Mouse (Mus musculus): Measurements from ENCODE around the gene Rpp30. TPM values are rescaled to one million over a fixed set of nuclear protein-coding genes. Genes with fewer than 3 reads are reported as not detected.

Rpp30 gene
- 10 to 100 TPM; 18.8 to 22.4 (median 20.0) TPM for total RNA-seq (2022)

DNA sequence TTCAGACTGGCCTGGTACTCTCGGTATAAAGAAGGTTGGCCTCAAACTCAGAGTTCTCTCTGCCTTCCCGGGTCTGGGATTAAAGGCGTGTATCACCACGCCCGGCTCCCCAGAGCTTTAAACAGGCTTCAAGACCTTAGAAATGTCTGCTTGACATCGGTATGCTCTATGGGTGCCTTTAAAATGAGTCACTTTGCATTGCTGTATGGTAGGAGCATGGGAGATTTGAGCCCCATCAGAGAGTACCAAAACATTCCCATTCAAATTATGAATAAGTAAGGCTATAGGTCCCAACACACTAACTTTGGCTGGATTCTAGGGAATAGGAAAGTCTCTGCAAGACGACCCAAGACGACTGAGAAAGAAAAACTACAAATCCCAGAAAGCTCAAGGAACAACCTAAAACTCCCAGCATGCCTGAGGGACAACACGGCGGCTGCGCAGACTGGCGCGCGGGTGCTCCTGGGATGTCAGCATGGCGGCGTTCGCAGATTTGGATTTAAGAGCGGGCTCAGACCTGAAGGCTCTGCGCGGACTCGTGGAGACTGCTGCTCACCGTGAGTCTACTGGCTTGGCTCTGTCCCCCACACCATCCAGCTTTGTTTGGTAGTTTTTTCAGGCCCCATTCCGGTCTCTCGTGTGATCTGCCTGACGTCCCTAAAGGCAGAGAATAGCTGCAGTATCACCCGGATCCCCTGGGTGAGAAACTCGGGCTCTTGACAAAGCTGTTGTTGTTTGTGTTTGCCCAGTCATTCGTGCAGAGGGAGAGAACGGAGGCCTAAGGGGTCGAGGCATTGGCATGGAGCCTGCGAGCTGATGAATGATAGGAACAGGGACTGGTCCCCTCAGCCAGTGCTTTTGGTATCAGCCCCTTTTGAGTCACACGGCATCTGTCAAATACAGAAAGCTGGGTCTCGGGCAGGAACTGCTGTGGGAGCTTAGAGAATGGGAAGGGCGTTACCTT is at the start of gene Rpp30:
Gene Rpp30, plus strand, starts transcription at position 455 of the 964 bp plus-strand sequence.
- peak; percentile 80 to 85 for DNase-seq (ENCODE audit: low spot score in 2 of 2)

DNA sequence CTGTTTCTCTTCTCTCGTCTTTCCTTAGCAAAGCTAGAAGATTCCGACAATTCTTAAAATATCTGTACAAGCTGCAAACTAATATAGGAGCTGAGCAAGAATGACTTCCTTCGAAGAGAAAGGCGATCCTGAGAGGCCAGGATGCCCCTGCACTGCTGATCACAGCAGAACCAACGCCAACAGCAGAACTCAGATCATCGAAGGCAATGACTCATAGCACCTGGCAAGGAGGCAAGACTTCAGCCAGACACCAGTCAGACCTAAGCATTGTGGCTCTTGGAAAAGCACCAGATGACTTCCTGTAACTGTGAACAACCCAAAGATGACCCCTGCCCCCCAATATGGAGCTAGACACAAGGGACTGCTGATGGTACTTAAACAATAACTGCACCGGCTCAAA is 37.5 kb upstream of the Rpp30 start:
- no peak for DNase-seq (ENCODE audit: low spot score in 2 of 2)

DNA sequence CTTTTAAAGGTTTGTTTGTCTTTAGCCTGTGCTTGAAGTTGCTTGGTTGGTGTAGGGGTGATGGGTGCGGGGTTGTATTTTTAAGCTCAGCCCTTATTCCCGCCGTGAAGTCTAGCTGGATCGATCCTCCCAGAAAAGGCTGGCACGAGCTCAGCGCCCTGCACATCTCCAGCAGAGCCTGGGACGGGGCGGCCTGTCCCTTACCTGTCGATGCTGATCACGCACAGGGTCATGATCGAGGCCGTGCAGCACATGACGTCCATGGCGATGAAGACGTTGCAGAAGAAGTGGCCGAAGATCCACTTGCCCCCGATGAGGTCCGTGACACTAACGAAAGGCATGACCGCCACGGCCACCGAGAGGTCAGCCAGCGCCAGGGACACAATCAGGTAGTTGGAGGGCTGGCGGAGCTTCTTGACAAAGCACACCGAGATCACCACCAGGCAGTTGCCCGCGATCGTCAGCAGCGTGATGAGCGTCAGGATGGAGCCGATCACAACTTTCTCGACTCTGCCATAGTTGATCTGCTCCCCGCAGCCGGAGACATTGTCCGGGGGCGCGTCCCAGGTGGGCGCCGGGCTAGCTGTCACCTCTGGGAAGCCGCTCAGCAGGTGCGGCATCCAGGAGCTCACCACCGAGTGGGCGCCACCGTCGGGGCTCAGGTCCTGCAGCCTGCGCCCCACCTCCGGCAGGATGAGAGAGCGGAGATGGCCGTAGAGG is 26.9 kb upstream of the Rpp30 start:
- peak in 1 of 2 experiments; percentile 3 for DNase-seq (ENCODE audit: low spot score in 2 of 2)

DNA sequence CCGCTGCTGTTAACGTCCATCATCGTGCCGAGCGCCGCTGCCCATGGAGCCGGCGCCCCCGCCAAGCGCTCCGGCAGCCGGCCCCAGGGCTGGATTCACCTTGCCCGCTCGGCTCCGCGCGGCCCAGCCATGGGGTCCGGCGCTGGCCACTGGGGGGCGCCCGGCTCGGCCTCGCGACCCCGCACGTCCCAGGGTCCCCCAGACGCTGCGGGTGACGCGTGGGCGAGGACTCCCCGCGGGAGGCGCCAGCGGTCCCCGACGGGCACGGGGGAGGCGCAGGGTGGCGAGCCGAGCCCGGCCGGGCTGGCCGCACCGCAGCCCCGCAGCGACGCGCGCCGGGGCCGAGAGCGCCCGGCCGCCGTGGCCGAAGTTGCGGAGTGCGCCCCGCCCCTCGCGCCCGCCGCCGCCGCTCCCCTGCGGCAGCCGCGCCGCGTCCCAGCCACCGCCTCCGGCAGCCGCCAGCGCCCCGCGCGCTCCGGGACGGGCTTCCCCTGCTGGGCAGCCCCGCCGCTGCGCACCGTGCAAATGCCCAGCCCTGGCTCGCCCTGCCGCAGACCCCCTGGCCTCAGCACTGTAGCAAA is 26.2 kb upstream of the Rpp30 start, which contains the start of gene Htr7:
Gene Htr7, minus strand, starts transcription at position 277 of the 581 bp plus-strand sequence.
- DNase-seq (ENCODE audit: low spot score in 2 of 2) = peak in 1 of 2 experiments; percentile 6

DNA sequence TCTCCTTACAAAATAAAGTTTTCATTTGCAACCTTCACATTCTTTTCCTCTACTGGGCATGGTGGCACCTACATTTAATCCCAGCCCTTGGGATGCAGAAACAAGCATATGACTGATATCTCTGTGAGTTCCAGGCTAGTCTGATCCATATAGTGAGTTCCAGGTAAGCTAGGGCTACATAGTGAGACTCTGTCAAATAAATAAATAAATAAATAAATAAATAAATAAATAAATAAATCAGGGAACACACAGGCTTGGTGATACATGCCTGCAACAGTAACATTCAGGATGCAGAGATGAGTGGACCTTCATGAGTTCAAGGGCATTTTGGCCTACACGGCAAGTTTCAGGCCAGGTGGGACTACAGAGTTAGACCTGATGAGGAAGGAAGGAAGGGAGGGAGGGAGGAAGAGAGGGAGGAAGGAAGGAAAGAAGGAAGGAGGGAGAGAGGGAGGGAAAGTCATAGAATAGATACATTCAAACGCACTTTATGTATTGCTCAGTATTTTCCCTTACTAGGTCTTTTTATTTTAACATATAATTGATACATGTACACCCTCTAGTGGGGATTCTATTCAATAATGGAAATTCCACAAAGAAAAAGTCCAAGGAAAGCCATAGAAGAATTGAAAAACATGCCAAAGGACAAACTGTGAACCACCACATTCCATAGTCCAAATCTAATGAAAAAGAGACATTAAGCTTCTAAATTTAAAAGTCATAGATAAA is 20.6 kb upstream of the Rpp30 start:
- no peak for DNase-seq (ENCODE audit: low spot score in 2 of 2)

DNA sequence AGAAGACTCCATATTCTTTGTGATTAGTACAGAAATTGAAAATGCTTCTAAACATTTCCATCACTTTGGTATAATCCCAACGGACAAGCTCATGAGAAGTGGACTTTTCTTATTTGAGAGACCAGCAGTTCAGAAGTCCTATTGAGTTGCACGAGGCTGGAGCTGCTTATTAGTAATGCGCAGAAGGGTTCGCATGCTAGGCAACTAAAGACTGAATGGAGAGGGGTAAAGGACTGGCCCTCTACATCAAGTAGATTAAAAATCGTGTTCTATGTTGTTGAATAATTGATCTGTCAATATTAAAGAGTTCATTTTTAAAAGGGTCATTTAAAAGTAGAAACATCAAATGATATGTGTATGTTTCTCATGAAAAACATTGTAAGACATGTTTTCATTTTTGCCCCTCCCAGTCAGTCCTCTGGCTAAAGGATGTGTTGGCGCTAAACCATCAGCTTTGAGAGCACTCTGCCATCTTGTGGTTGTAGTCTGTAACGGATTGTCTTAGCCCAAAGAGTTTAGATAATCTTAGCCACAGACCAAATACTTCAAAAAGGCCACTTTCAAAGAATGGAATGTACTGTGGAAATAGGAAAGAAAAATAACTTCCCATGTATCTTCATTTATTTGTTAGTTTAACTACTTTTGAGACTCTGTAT is 782 bp upstream of the Rpp30 start:
- peak; percentile 14 to 15 for DNase-seq (ENCODE audit: low spot score in 2 of 2)

DNA sequence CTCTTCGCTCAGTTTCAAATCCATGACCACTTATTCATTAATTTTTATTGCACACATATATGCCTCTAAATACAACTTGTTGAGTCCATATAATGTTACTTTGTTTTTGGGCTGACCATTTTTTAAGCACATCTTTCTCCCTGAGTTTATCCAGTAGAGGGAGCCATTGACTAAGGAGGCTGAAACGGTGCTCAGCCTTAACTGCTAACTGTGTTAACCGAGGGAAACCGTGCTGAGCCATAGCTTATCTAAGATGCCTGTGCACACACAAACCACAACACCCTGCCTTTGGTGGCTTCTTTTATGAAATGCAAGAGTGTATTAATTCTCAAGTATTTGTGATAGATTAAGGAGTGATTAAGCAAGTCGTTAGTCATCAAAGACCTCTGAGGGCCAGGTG is 7.3 kb downstream of the Rpp30 start:
- DNase-seq (ENCODE audit: low spot score in 2 of 2) = no peak

DNA sequence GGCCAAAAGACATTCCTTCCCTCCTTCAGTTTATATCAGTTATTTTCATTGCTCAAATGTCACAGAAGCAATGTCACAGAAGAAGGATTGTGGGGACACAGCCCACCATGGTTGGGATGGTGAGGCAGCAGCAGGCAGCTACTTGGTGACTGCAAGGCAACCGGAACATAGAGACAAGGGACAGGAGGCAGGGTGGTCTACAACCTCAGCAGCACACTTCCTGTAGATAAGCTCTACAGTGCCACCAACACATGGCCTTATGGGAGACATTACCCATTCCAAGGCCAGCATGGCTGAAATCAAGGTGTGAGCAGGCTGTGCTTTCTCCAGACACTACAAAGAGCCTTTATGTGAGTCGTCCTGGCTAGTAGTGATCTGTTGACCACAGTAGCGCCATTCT is 13.7 kb downstream of the Rpp30 start:
- DNase-seq (ENCODE audit: low spot score in 2 of 2) = no peak

DNA sequence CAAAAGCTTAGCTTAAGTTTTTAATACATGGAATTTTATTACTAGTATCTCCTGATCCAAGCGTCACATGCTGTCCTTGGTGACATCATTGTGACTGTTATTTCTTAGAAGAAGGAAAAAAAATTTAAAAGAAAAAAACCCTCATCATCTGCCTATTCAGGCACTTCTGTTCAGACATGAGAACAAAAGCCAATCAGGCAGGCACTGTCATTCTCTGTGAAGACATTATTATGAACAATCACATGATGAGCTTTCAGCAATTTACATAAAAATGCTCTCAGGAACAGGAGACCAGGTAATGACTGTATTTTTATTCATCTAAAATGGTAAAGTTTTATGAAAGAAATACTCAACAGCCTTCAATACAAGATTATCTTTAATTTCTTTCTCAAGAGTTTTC is 14.7 kb downstream of the Rpp30 start:
- no peak for DNase-seq (ENCODE audit: low spot score in 2 of 2)

DNA sequence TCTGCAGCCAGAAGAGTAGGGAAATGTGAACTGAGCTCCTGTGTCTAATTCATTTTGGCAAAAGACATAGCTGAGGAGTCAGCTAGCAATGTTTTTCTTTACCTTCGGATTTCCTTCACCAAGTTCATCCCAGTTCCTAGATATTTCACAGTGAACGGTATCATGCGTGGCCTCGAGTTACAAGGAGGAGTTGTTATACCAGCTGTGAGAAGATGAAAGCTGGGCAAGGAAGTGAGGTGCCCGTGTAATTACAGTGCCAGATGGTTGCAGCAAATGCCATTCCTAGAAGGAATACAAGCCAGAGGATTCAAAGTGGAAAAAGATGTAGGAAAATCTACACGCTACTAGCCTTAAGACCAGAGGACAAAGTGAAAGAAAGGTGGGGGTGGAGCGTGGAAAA is 15.4 kb downstream of the Rpp30 start:
- DNase-seq (ENCODE audit: low spot score in 2 of 2) = no peak

DNA sequence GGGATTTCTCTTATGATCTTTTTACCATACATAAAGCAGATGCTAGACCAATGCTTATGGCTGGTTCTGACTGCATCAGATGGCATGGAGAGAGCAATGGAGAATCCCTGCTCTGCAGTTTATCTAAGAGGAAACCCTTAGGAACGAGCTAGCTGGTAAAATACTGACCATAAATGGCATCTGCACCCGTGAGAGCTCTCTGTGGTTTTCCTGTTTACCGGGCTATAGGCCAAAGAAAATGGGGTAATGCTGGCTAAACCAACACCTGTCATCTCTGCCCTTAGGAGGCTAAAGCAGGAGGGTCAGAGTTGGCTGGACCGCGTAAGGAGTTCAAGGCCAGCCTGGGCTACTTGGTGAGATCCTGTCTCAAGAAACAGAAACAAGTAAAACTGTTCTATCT is 20.4 kb downstream of the Rpp30 start:
- no peak for DNase-seq (ENCODE audit: low spot score in 2 of 2)

DNA sequence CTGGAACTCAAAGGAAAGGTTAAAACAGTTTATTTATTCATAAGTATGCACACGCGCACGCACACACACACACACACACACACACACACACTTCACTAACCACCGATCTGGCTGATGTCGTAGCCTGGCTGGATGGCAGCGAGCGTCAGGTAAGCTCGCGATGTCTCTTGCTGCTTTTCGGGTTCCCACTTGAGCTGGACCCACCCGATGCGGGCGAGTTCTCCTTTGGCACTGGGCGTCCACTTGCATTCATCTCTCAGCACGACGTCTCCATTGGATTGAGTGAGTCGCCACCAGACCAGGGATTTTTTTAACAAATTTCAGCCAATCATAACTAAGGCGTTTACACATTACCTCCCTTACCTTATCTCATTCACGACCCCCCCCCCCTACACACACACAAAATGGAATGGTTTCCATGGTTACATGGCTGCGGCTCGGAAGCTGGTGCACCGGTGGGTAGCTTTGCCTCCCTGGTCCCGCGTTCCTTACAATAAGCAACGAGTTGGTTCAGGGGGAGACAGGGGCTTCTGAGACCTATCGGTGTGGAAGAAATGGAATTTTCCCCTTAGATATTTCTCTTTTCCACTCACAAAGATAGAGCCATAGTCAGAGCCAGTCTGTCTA is 25.9 kb downstream of the Rpp30 start:
- DNase-seq (ENCODE audit: low spot score in 2 of 2) = no peak

DNA sequence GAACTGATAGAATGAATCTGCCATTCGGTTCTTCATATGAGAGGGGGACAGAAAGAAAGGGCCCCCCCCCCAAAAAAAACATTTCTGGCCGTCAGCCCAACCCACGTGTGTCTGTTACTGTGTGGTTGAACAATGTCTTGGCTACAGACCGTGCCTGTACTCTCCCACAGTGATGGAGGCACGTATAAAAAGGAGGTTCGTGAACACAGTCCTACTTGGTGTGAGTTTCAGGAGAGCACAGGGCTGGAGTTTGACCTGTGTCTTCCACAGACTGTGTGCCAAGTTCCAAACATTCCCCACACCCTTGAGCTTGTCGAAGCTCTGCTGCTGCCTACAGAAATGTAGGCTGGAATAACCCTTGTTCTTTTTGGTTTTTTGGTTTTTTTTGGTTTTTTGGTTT is 26.9 kb downstream of the Rpp30 start:
- DNase-seq (ENCODE audit: low spot score in 2 of 2) = no peak

DNA sequence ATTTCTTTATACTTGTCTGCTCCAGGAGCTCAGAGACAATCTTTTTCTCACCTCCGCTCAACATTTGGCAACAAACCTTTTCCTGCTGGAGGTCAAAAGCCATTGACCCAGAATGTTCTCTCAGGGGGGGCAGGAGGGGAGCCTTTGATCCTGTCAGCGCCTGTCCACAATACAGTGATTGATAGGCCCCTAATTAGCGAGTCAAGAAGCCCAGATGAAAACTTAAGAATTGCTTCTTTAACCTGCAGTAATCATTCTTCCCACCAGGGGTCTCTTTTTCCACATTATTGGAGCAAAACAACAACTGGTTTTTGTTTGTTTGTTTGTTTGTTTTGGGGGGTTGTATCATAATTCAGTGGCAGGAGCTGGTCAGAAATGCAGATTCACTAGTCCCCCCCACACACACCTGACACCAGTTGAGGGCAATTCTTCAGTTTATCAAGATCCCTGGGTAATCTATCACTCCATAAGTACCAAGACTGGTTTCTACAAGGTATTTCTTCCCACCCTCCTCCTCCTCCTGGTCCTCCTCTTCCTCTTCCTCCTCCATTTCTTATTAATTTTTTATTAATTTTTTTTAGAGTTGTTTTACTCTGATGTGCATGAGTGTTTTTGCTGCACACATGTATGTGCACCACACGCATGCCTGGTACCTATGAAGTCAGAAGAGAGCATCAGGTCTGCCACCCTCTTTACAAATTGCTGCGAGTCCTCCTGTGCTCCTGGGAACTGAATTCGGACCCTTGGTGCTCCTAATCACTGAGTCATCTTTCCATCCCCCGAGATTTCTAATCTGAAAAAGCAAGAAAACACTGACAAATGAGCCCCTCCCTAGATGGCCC is 27.8 kb downstream of the Rpp30 start:
- DNase-seq (ENCODE audit: low spot score in 2 of 2) = no peak

DNA sequence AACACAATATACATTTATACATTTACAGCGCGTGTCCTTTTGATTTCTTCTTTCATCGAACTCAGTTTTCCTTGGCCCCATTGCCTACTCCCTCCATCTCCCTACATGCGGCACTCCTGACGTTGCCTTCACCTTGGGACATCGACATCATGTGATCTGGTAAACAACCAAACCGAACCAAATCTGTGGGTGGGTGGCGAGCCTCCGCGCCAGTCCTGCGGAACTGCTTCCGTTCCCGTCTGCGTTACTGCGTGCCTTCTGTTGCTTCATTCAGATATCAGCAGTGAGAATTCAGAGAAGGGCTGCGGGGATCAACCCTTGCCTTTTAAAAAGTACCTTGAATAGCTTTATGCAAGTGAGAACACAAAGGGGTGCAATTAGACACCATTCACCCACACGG is 28.5 kb downstream of the Rpp30 start:
- peak; percentile 46 to 56 for DNase-seq (ENCODE audit: low spot score in 2 of 2)

DNA sequence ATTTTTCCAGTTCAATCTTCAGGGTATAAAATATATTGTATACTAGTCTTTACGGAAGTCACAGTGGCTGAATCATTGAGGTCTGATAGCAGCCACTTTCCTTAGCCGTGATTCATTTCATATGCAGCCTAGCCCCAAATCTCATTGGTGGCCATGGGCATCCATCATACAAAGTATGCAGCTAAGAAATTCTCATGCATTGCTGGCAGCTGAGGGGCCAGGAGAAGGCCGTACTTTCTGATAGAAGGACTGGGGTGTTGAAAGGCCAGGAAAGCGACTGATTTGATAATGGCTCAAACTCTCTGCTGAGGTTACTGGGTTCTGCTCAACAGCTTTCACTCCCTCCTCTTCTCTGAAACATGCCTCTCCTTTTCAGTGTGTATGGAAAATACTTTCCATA is 32.7 kb downstream of the Rpp30 start:
- no peak for DNase-seq (ENCODE audit: low spot score in 2 of 2)

DNA sequence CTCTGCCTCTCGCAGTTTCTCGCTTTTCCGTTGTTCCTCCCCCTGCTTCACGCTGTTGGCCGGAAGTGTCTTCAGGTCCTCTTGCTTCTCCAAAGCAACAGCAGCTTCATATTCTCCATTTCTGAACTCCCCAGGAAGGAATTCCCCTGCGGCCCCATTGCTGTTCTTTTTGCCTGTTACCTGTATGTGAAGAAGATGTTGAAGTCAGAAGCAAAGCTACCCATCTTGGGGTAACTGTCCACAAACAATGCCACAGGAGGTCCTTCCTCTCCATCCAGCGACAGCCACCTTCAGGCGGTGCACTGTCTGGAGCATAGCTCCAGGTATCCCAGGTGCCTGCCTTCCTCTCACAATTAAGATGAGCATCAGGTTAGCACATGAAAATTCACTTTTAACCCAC is 35.7 kb downstream of the Rpp30 start:
- DNase-seq (ENCODE audit: low spot score in 2 of 2) = no peak

DNA sequence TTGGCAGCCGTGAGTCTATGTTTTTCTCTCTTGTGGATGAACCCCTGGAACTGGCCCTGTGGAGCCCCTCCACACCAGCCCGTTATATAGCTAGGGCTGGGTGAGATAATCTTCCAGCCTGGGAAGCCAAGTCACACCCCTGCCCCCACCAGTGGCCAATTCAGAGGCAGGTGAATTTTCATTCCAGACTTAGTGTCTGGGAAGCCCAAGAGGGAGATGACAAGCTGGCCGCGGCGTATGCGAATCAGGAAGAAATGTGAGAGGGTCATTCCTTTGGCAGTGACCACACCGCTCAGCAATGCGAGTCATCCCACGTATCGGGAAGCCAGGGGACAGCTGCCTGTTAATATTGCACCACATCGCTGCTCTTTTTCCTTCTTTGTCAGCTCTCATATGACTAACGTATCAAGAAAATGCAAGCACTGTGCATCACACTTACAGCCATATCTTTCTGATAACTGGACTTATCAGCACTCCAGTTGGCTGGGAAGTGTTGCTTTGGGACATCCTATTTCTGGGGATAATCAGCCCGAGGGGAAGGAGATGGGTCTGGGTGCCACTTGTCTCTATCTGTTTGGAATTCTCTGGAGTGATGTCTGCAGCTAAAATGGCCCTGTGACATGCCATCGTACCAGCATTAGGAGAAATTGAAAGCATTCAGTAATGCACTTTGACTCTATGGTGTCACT is 36.4 kb downstream of the Rpp30 start, which contains the start of gene Ankrd1:
Gene Ankrd1, minus strand, starts transcription at position 317 of the 689 bp plus-strand sequence.
- DNase-seq (ENCODE audit: low spot score in 2 of 2) = no peak

DNA sequence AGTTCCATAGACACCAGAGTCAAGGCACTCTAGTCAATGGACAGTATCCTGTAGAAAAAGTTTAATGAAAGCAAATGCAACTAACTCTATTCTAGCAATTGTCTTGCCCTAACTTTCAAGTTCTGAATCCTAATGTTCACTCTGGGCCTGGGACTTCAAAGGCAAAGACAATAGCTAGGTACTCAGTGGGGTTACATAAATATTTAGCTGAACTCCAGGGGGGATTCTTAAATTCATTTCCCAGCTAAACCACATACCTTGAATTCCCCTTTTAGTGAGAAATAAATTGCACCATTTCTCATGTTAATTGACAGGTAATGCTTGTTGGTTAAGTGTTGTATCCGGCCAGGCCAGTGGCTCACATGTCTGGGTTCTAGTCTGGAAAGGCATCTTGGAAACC is 40.7 kb downstream of the Rpp30 start:
- no peak for DNase-seq (ENCODE audit: low spot score in 2 of 2)
